33 mouse cellular contexts compared by ENCODE assay signal in genomic region chr1:111355435-111355834, GRCm38 (mm10).
DNase-seq lines count a peak whose midpoint lies in the region; ATAC-seq and TF ChIP-seq lines count a peak whose summit lies in the region.
"Had no signal": no experiment of that assay in that cellular context is flagged by ENCODE, and none has a peak within 500 bp of the region (broad histone marks: within the 10 kb centered on the region; RNA-seq: fewer than 3 reads in every experiment).

No protein-coding gene starts in this region.

- no peak overlapping the region for H3K9ac ChIP-seq in hindbrain, embryonic 14.5 days
- no peak overlapping the region for H3K9ac ChIP-seq in hindbrain, embryonic 12.5 days
- no peak overlapping the region for H3K9ac ChIP-seq in midbrain, postnatal 0 days (replicated peaks; ENCODE audit: low read length, poor library complexity, severe bottlenecking)
- no peak overlapping the region for H3K9ac ChIP-seq in midbrain, embryonic 13.5 days (replicated peaks)
- H3K9ac ChIP-seq in forebrain, postnatal 0 days, result no peak overlapping the region
- H3K9ac ChIP-seq: embryonic facial prominence, embryonic 15.5 days; heart, embryonic 15.5 days; limb, embryonic 15.5 days; liver, embryonic 13.5 days; midbrain, embryonic 12.5 days; neural tube, embryonic 12.5 days had no signal

- 70% methylated on average over 1 of the region's 1 CpGs for WGBS in hindbrain, embryonic 14.5 days
- 86% methylated on average over 1 of the region's 1 CpGs for WGBS in hindbrain, embryonic 12.5 days
- WGBS in midbrain, postnatal 0 days, result 83% methylated on average over 1 of the region's 1 CpGs
- WGBS in midbrain, embryonic 13.5 days, result 78% methylated on average over 1 of the region's 1 CpGs
- 23% methylated on average over 1 of the region's 1 CpGs for WGBS in forebrain, postnatal 0 days

- 0 out of 2 replicates have a peak, but pooled peaks have one; percentile 48 for ATAC-seq in hindbrain, embryonic 14.5 days (ENCODE audit: low FRiP score)
- no peak for ATAC-seq in hindbrain, embryonic 12.5 days (ENCODE audit: low FRiP score)
- no peak for ATAC-seq in midbrain, postnatal 0 days (ENCODE audit: low FRiP score)
- ATAC-seq in midbrain, embryonic 13.5 days, result no peak
- ATAC-seq in forebrain, postnatal 0 days, result peak; percentile 29; the same call in 1 of the 2 replicates
- ATAC-seq: intestine, postnatal 0 days; lung, postnatal 0 days had no signal

- DNase-seq in cerebellum, postnatal 10 days, result peak; percentile 5 to 6
- DNase-seq in cerebellum, adult 9-11 months, result no peak
- DNase-seq in hindbrain, embryonic 14.5 days (ENCODE audit: low spot score), result no peak
- peak; percentile 6 for DNase-seq in midbrain, postnatal 0 days (ENCODE audit: low spot score)
- DNase-seq in forebrain, postnatal 0 days, result peak; percentile 10
- DNase-seq: adrenal gland, adult 8-10 months; cerebellum, adult 11 months; cerebellum, postnatal 25 days; gastrocnemius, postnatal 25 days; heart, adult 11 months; kidney, adult 9 months; kidney, postnatal 10 days; layer of hippocampus, postnatal 36 days; liver, embryonic 13.5 days; lung, adult 18-20 months; lung, postnatal 4 days; right cerebral cortex, adult 18-20 months; spleen, adult 18-20 months; thymus, postnatal 14 days had no signal

- H3K27ac ChIP-seq in hindbrain, embryonic 14.5 days, result no peak overlapping the region
- H3K27ac ChIP-seq in hindbrain, embryonic 12.5 days, result no peak overlapping the region
- H3K27ac ChIP-seq in midbrain, postnatal 0 days (ENCODE audit: low read depth, low read length), result no peak overlapping the region
- no peak overlapping the region for H3K27ac ChIP-seq in midbrain, embryonic 13.5 days
- H3K27ac ChIP-seq in forebrain, postnatal 0 days (ENCODE audit: low read depth, low read length), result no peak overlapping the region
- H3K27ac ChIP-seq: embryonic facial prominence, embryonic 10.5 days; embryonic facial prominence, embryonic 15.5 days; heart, embryonic 10.5 days; heart, embryonic 15.5 days; limb, embryonic 10.5 days; limb, embryonic 15.5 days; liver, embryonic 13.5 days; midbrain, embryonic 12.5 days; neural tube, embryonic 12.5 days had no signal

- TF ChIP-seq CTCF in midbrain, postnatal 0 days (IDR thresholded peaks at IDR 0.05), result no peak
- no peak for TF ChIP-seq CTCF in forebrain, postnatal 0 days (IDR thresholded peaks at IDR 0.05; ENCODE audit: low read depth)

- H3K27me3 ChIP-seq in hindbrain, embryonic 14.5 days (ENCODE audit: control insufficient read depth, insufficient read depth, low read length), result no peaks in the 10 kb centered on the region
- H3K27me3 ChIP-seq in hindbrain, embryonic 12.5 days, result no peaks in the 10 kb centered on the region
- H3K27me3 ChIP-seq in midbrain, postnatal 0 days (ENCODE audit: insufficient read depth, low read length), result no peaks in the 10 kb centered on the region
- H3K27me3 ChIP-seq in midbrain, embryonic 13.5 days, result no peaks in the 10 kb centered on the region
- no peaks in the 10 kb centered on the region for H3K27me3 ChIP-seq in forebrain, postnatal 0 days (ENCODE audit: insufficient read depth, low read length)
- H3K27me3 ChIP-seq: CH12.LX; embryonic facial prominence, embryonic 15.5 days; heart, embryonic 15.5 days; limb, embryonic 15.5 days; liver, embryonic 13.5 days; megakaryocyte, embryonic 14.5 days; midbrain, embryonic 12.5 days; neural tube, embryonic 12.5 days had no signal

- no peaks in the 10 kb centered on the region for H3K36me3 ChIP-seq in hindbrain, embryonic 14.5 days (replicated peaks; ENCODE audit: control insufficient read depth, insufficient read depth)
- H3K36me3 ChIP-seq in hindbrain, embryonic 12.5 days, result no peaks in the 10 kb centered on the region
- no peaks in the 10 kb centered on the region for H3K36me3 ChIP-seq in midbrain, postnatal 0 days (ENCODE audit: insufficient read depth, low read length)
- H3K36me3 ChIP-seq in midbrain, embryonic 13.5 days, result no peaks in the 10 kb centered on the region
- H3K36me3 ChIP-seq in forebrain, postnatal 0 days (ENCODE audit: insufficient read depth), result no peaks in the 10 kb centered on the region
- H3K36me3 ChIP-seq: embryonic facial prominence, embryonic 10.5 days; embryonic facial prominence, embryonic 15.5 days; heart, embryonic 10.5 days; heart, embryonic 15.5 days; limb, embryonic 10.5 days; limb, embryonic 15.5 days; liver, embryonic 13.5 days; midbrain, embryonic 12.5 days; neural tube, embryonic 12.5 days had no signal

- H3K4me1 ChIP-seq in hindbrain, embryonic 14.5 days (replicated peaks; ENCODE audit: control insufficient read depth, insufficient read depth, low read length), result no peaks in the 10 kb centered on the region
- H3K4me1 ChIP-seq in hindbrain, embryonic 12.5 days, result no peaks in the 10 kb centered on the region
- no peaks in the 10 kb centered on the region for H3K4me1 ChIP-seq in midbrain, postnatal 0 days (ENCODE audit: insufficient read depth, low read length)
- H3K4me1 ChIP-seq in midbrain, embryonic 13.5 days (replicated peaks), result no peaks in the 10 kb centered on the region
- H3K4me1 ChIP-seq in forebrain, postnatal 0 days (ENCODE audit: insufficient read depth), result no peaks in the 10 kb centered on the region
- H3K4me1 ChIP-seq: embryonic facial prominence, embryonic 10.5 days; embryonic facial prominence, embryonic 15.5 days; heart, embryonic 10.5 days; heart, embryonic 15.5 days; limb, embryonic 10.5 days; limb, embryonic 15.5 days; liver, embryonic 13.5 days; megakaryocyte, embryonic 14.5 days; midbrain, embryonic 12.5 days; neural tube, embryonic 12.5 days had no signal

- H3K4me3 ChIP-seq in hindbrain, embryonic 14.5 days (replicated peaks; ENCODE audit: low read length), result no peak overlapping the region
- H3K4me3 ChIP-seq in hindbrain, embryonic 12.5 days, result no peak overlapping the region
- H3K4me3 ChIP-seq in midbrain, postnatal 0 days (ENCODE audit: low read depth, low read length), result no peak overlapping the region
- H3K4me3 ChIP-seq in midbrain, embryonic 13.5 days (replicated peaks), result no peak overlapping the region
- H3K4me3 ChIP-seq in forebrain, postnatal 0 days (ENCODE audit: low read depth, low read length), result no peak overlapping the region
- H3K4me3 ChIP-seq: embryonic facial prominence, embryonic 10.5 days; embryonic facial prominence, embryonic 15.5 days; heart, embryonic 10.5 days; heart, embryonic 15.5 days; limb, embryonic 10.5 days; limb, embryonic 15.5 days; liver, embryonic 13.5 days; megakaryocyte, embryonic 14.5 days; midbrain, embryonic 12.5 days; neural tube, embryonic 12.5 days had no signal

- no peaks in the 10 kb centered on the region for H3K9me3 ChIP-seq in hindbrain, embryonic 14.5 days (ENCODE audit: control insufficient read depth, low read length)
- H3K9me3 ChIP-seq in hindbrain, embryonic 12.5 days (replicated peaks), result no peaks in the 10 kb centered on the region
- no peaks in the 10 kb centered on the region for H3K9me3 ChIP-seq in midbrain, postnatal 0 days (ENCODE audit: low read length)
- no peaks in the 10 kb centered on the region for H3K9me3 ChIP-seq in midbrain, embryonic 13.5 days
- no peaks in the 10 kb centered on the region for H3K9me3 ChIP-seq in forebrain, postnatal 0 days (ENCODE audit: low read length)
- H3K9me3 ChIP-seq: embryonic facial prominence, embryonic 10.5 days; embryonic facial prominence, embryonic 15.5 days; heart, embryonic 10.5 days; heart, embryonic 15.5 days; limb, embryonic 10.5 days; limb, embryonic 15.5 days; liver, embryonic 13.5 days; megakaryocyte, embryonic 14.5 days; midbrain, embryonic 12.5 days; neural tube, embryonic 12.5 days had no signal

- no peak overlapping the region for H3K4me2 ChIP-seq in hindbrain, embryonic 14.5 days (replicated peaks)
- H3K4me2 ChIP-seq in hindbrain, embryonic 12.5 days (replicated peaks), result no peak overlapping the region
- H3K4me2 ChIP-seq in midbrain, postnatal 0 days (ENCODE audit: low read depth, low read length, poor library complexity, severe bottlenecking), result no peak overlapping the region
- no peak overlapping the region for H3K4me2 ChIP-seq in midbrain, embryonic 13.5 days (replicated peaks)
- H3K4me2 ChIP-seq in forebrain, postnatal 0 days (ENCODE audit: low read depth), result no peak overlapping the region
- H3K4me2 ChIP-seq: embryonic facial prominence, embryonic 15.5 days; heart, embryonic 15.5 days; limb, embryonic 15.5 days; liver, embryonic 13.5 days; midbrain, embryonic 12.5 days; neural tube, embryonic 12.5 days had no signal

Comparison
In these comparisons a context has a peak if more than half of its experiments do, and no peak if none do; other contexts are left out.
1. DNase-seq: peak in cerebellum, postnatal 10 days (2 of 2), midbrain, postnatal 0 days (single experiment) and forebrain, postnatal 0 days (single experiment); none in cerebellum, adult 9-11 months (single experiment) and hindbrain, embryonic 14.5 days (single experiment).
2. ATAC-seq: peak in hindbrain, embryonic 14.5 days (single experiment) and forebrain, postnatal 0 days (single experiment); none in hindbrain, embryonic 12.5 days (single experiment), midbrain, postnatal 0 days (single experiment) and midbrain, embryonic 13.5 days (single experiment).